Mouse (Mus musculus): ENCODE data around the gene Flrt1. TPM values are rescaled to one million over a fixed set of nuclear protein-coding genes. Genes with fewer than 3 reads are reported as not detected.
"Not testable (repeated sequence)": the region's sequence is repeated elsewhere in the genome, so short reads cannot be mapped to it uniquely, and the experiment has no call there.

Gene Flrt1
- total RNA-seq, 2 experiments from 2014 or later: 0.61 to 0.99 TPM

GRCm38 (mm10) chr19:7068661-7069531 lies 36.6 kb downstream of the Flrt1 start:
- no peak for DNase-seq

DNA sequence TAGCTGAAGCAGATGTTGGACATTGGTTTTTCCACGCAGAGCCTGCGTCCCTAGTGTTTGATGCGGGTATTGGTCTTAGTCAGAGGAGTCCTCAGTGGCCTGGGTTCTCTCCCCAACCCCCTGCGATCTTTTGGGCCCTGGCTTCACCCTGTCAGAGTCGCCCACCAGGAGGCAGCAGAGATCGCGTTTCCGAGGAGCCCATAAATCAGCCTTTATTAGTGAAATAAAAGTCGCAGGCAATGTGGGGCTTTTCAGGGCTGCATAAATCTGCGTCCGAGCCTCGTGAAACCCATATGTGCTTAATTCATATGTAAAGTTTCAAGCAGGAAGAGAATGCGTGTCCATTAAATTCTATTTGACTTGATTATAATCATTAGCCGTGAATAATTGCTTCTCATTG lies 37.4 kb downstream of the Flrt1 start:
- peak; percentile 93 for DNase-seq

- DNase-seq: no peak
Measured at GRCm38 (mm10) chr19:7067344-7068050, 38.0 kb downstream of the Flrt1 start.

GRCm38 (mm10) chr19:7066828-7067342 lies 38.6 kb downstream of the Flrt1 start:
- no peak for DNase-seq

GRCm38 (mm10) chr19:7066034-7066827 lies 39.3 kb downstream of the Flrt1 start:
- peak; percentile 73 for DNase-seq

- DNase-seq: peak; percentile 88
Measured at GRCm38 (mm10) chr19:7064571-7064970, 41.0 kb downstream of the Flrt1 start.

- no peak for DNase-seq
Measured at GRCm38 (mm10) chr19:7062916-7063315, 42.6 kb downstream of the Flrt1 start.

GRCm38 (mm10) chr19:7062110-7062509 lies 43.4 kb downstream of the Flrt1 start:
- DNase-seq: no peak

DNA sequence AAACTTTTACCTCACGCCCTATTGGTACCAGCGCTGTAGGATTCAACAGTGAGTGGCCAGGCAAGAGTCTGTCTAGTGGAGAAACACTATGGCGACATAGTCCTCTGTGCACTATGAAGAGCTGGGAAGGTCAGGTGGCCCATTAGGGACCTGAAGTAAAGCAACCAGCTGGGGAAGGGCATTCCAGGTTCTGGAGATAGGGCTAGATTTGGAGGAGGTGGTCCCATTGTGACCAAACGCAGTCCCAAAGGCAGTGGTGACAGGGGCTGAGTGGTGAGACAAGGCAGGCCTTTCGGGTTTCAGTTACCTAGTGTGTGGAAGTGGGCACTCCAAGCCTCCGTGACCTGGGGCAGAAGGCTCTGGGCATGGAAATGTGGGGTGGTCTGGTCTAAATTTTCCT lies 47.0 kb downstream of the Flrt1 start:
- no peak for DNase-seq

- DNase-seq: peak; percentile 83
Measured at GRCm38 (mm10) chr19:7057722-7058207, 47.8 kb downstream of the Flrt1 start.

DNA sequence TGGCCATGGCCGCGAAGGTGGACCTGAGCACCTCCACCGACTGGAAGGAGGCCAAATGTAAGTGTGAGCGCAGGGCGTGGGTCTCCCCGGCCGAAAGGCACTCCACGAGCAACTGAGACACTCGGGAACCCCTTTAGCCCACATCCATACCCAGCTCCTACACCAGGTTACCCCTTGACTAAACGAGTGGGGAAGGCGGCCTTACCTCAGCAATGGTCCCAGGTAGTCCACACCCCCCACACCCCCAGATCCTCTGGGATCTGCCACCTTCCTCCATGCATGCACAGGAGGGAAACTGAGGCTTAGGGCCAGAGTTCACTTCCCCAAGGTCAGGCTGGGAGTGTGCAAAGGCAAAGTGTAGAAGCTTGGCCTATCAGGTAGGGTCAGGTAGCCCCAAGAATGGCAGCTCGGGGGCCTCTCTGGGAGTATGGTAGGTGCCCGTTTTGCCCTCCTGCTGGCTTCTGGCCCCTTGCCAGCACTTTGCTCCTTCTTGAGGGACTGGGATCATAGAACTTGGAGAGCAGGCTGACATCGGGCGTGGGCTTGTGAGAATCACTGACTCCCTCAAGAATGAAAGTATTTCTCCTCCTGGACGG lies 48.3 kb downstream of the Flrt1 start:
- DNase-seq: peak; percentile 80

GRCm38 (mm10) chr19:7056248-7057087 lies 49.1 kb downstream of the Flrt1 start, which contains the start of gene Macrod1:
Gene Macrod1, plus strand, starts transcription at chr19:7056810.
- peak; percentile 86 for DNase-seq

DNA sequence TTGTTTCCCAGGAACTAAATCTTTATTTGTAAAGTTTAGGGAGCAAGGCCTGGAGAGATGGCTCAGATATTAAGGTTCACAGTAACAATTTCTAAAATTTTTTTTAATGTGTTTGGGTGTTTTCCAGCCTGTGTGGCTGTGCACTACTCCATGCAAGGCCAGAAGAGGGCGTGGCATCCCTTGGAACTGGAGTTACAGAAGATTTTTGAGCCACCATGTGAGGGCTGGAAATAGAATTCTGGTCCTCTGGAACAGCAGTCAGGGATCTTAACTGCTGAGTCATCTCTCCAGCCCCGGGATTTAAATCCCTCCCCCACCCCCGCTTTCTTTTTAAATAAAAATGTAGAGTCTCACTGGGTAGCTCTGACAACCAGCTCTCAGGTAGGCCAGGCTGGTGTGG lies 50.4 kb downstream of the Flrt1 start:
- DNase-seq: no peak

- no peak for DNase-seq
Measured at GRCm38 (mm10) chr19:7054772-7055171, 50.8 kb downstream of the Flrt1 start.

DNA sequence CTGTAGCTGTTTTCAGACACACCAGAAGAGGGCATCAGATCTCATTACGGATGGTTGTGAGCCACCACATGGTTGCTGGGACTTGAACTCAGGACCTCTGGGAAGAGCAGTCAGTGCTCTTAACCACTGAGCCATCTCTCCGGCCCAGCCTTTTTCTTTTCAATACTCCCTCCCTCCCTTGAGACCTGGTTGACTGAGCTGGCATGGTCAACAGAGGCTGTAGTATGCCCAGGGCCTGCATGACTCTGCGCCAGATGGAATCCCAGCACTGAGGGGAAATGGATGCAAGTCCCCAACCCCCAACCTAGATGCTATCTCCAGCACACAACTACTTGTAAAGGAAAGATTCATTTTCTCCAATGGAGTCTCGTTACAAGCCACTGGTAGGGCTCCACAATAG lies 52.1 kb downstream of the Flrt1 start:
- DNase-seq: not testable (repeated sequence)

- DNase-seq: no peak
Measured at GRCm38 (mm10) chr19:7044706-7045105, 60.8 kb downstream of the Flrt1 start.

- no peak for DNase-seq
Measured at GRCm38 (mm10) chr19:7044279-7044678, 61.2 kb downstream of the Flrt1 start.

Measured in gastrocnemius, postnatal 10 days (tissue).